9 mouse cellular contexts compared by ENCODE assay signal in genomic region chr11:71390616-71391015, GRCm38 (mm10).
"Had no signal": no experiment of that assay in that cellular context is flagged by ENCODE, and none has a peak within 500 bp of the region (broad histone marks: within the 10 kb centered on the region; RNA-seq: fewer than 3 reads in every experiment).

No protein-coding gene starts in this region.

- H3K9me3 ChIP-seq: kidney, embryonic 15.5 days; limb, embryonic 13.5 days had no signal

- H3K27ac ChIP-seq: limb, embryonic 13.5 days; liver, embryonic 14.5 days; stomach, postnatal 0 days had no signal

- H3K36me3 ChIP-seq: kidney, embryonic 15.5 days; limb, embryonic 13.5 days had no signal

- H3K9ac ChIP-seq: kidney, embryonic 15.5 days; limb, embryonic 13.5 days; liver, embryonic 14.5 days had no signal

- H3K4me2 ChIP-seq: kidney, embryonic 15.5 days; limb, embryonic 13.5 days had no signal

- H3K27me3 ChIP-seq: kidney, embryonic 15.5 days; limb, embryonic 13.5 days had no signal

- H3K4me1 ChIP-seq: kidney, embryonic 15.5 days; limb, embryonic 13.5 days had no signal

- H3K4me3 ChIP-seq: kidney, embryonic 15.5 days; limb, embryonic 13.5 days had no signal

- DNase-seq: kidney, adult 2 months; kidney, postnatal 14 days; lung, adult 18-20 months; lung, postnatal 36 days; thymus, postnatal 4 days had no signal
